ENCODE assay signal across 8 mouse cellular contexts in the genomic region with DNA sequence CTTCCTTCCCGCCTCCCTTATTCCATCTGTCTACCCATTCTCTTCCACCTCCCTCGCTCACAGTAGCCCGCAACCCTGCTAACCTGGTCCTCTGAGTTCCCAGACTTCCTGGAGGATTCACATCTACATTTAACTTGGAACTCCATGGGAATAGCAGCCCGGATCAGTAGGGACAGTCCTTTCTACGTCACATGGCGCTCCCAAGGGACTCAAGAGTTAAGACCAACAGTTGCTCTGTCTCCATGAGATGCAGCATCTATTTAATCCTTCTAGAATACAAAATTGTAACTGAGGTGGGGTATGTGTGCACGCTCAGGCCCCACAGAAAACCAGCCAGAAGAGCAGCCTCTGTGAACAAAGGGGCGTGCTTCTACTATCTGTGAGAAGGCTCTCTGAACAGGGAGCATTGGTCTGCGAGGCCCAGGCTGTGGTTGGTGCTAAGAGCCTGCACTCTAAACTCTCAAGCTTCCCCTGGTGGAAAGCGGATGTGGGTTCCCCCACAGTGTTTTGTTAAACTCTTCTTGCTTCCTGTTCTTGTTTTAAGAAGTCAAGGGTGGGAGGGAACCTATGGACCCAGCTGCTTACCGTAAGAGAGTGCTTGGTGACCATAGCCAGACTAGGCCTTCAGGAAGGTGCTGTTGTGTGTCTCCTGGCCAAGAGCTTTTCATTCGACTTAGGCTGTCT. TPM values are rescaled to one million over a fixed set of nuclear protein-coding genes. Genes with fewer than 3 reads are reported as not detected.
DNase-seq lines count a peak whose midpoint lies in the region; ATAC-seq and TF ChIP-seq lines count a peak whose summit lies in the region.

No protein-coding gene starts in this region.

- dilution Hi-C loops in CH12.LX (cut with MboI; ENCODE audit: extremely low pct_ligation_motif_present, extremely low pct_unique_long_range_greater_than_20kb, low sequenced_read_pairs): no loop called here

- no peaks in the 10 kb centered on the region for H3K27me3 ChIP-seq in CH12.LX (replicated peaks)
- no peaks in the 10 kb centered on the region for H3K27me3 ChIP-seq in embryonic facial prominence, embryonic 10.5 days (replicated peaks; ENCODE audit: low read depth, poor library complexity, severe bottlenecking)
- no peaks in the 10 kb centered on the region for H3K27me3 ChIP-seq in intestine, postnatal 0 days (replicated peaks; ENCODE audit: control insufficient read depth, insufficient read depth, low read length)
- H3K27me3 ChIP-seq in midbrain, embryonic 11.5 days (ENCODE audit: control insufficient read depth, insufficient read depth, low read length): no peaks in the 10 kb centered on the region

- WGBS in embryonic facial prominence, embryonic 10.5 days: 79% methylated on average over 12 of the region's 12 CpGs
- whole genome bisulfite sequencing in intestine, postnatal 0 days: 69% methylated on average over 12 of the region's 12 CpGs
- WGBS in midbrain, embryonic 11.5 days: 77% methylated on average over 12 of the region's 12 CpGs

- no peaks in the 10 kb centered on the region for H3K36me3 ChIP-seq in CH12.LX (replicated peaks in 1 of 2; ENCODE audit: control insufficient read depth in 1 of 2, insufficient read depth in 1 of 2, low read length in 1 of 2)
- no peaks in the 10 kb centered on the region for H3K36me3 ChIP-seq in embryonic facial prominence, embryonic 10.5 days (replicated peaks)
- no peaks in the 10 kb centered on the region; the same call in 1 of the 2 replicates for H3K36me3 ChIP-seq in intestine, postnatal 0 days (ENCODE audit: control insufficient read depth, insufficient read depth)
- no peaks in the 10 kb centered on the region for H3K36me3 ChIP-seq in midbrain, embryonic 11.5 days (ENCODE audit: control insufficient read depth, insufficient read depth, low read length)

- TF ChIP-seq CTCF in CH12.LX (conservative IDR thresholded peaks at IDR 0.05 in 1 of 2, IDR thresholded peaks at IDR 0.05 in 1 of 2; ENCODE audit: low read depth in 2 of 2, low read length in 2 of 2): peak in 1 of 2 experiments; percentile 31; a peak in 1 of 4 replicates
- TF ChIP-seq CTCF in intestine, postnatal 0 days (IDR thresholded peaks at IDR 0.05; ENCODE audit: low read depth): peak; percentile 32; the same call in 1 of the 2 replicates

- TF ChIP-seq RAD21 in CH12.LX (IDR thresholded peaks at IDR 0.05; ENCODE audit: low read depth, low read length): no peak

- intact Hi-C loops in left cerebral cortex, postnatal 36 days (cut with DNase I): no loop called here

- peak overlapping the region; percentile 39 for H3K9ac ChIP-seq in CH12.LX (ENCODE audit: insufficient read depth, low read depth)
- H3K9ac ChIP-seq in intestine, postnatal 0 days (ENCODE audit: low read depth, low read length): no peak overlapping the region
- H3K9ac ChIP-seq in midbrain, embryonic 11.5 days (ENCODE audit: low read length): no peak overlapping the region

- peaks cover 20 to 42% of the 10 kb centered on the region in 2 experiments for H3K4me1 ChIP-seq in CH12.LX (ENCODE audit: control insufficient read depth in 1 of 2, insufficient read depth in 2 of 2)
- H3K4me1 ChIP-seq in embryonic facial prominence, embryonic 10.5 days: peaks cover 22% of the 10 kb centered on the region
- no peaks in the 10 kb centered on the region; the same call in 1 of the 2 replicates for H3K4me1 ChIP-seq in intestine, postnatal 0 days (replicated peaks; ENCODE audit: control insufficient read depth, insufficient read depth, low read length)
- 0 out of 2 replicates have a peak, but pooled peaks cover 1% of the 10 kb centered on the region for H3K4me1 ChIP-seq in midbrain, embryonic 11.5 days (ENCODE audit: control insufficient read depth, insufficient read depth, low read length)

- no peaks in the 10 kb centered on the region for H3K9me3 ChIP-seq in CH12.LX (replicated peaks; ENCODE audit: low read length)
- no peaks in the 10 kb centered on the region for H3K9me3 ChIP-seq in embryonic facial prominence, embryonic 10.5 days
- no peaks in the 10 kb centered on the region for H3K9me3 ChIP-seq in intestine, postnatal 0 days (ENCODE audit: control insufficient read depth)
- H3K9me3 ChIP-seq in midbrain, embryonic 11.5 days (ENCODE audit: control insufficient read depth, low read length): no peaks in the 10 kb centered on the region

- H3K4me2 ChIP-seq in CH12.LX (ENCODE audit: insufficient read depth, low read depth, poor library complexity, severe bottlenecking): peak overlapping the region; percentile 46
- H3K4me2 ChIP-seq in intestine, postnatal 0 days (replicated peaks; ENCODE audit: low read depth): peak overlapping the region; percentile 57; the same call in 1 of the 2 replicates
- no peak overlapping the region for H3K4me2 ChIP-seq in midbrain, embryonic 11.5 days

- H3K4me3 ChIP-seq in CH12.LX (replicated peaks in 1 of 3; ENCODE audit: low read depth in 2 of 3, low read length in 2 of 3, poor library complexity in 1 of 3): peak overlapping the region; percentile 27 to 49 (median 41)
- H3K4me3 ChIP-seq in embryonic facial prominence, embryonic 10.5 days: no peak overlapping the region
- H3K4me3 ChIP-seq in intestine, postnatal 0 days (ENCODE audit: low read depth, low read length): no peak overlapping the region
- no peak overlapping the region for H3K4me3 ChIP-seq in midbrain, embryonic 11.5 days (ENCODE audit: low read depth, low read length)

- ATAC-seq in intestine, postnatal 0 days: no peak
- no peak for ATAC-seq in frontal cortex, adult (ENCODE audit: low TSS enrichment)
- ATAC-seq in midbrain, embryonic 11.5 days (ENCODE audit: low FRiP score): no peak

- H3K27ac ChIP-seq in CH12.LX (ENCODE audit: insufficient read depth, low read depth): peak overlapping the region; percentile 72
- H3K27ac ChIP-seq in embryonic facial prominence, embryonic 10.5 days (replicated peaks): 0 out of 2 replicates have a peak overlapping the region, but pooled peaks have one; percentile 26
- H3K27ac ChIP-seq in intestine, postnatal 0 days (ENCODE audit: low read depth, low read length): no peak overlapping the region
- H3K27ac ChIP-seq in midbrain, embryonic 11.5 days (ENCODE audit: low read depth, low read length): no peak overlapping the region

- H3K79me2 ChIP-seq in CH12.LX (replicated peaks; ENCODE audit: control insufficient read depth, extremely low read depth, insufficient read depth, poor library complexity, severe bottlenecking): no peaks in the 10 kb centered on the region

- in situ Hi-C loops in CH12.LX (cut with MboI; ENCODE audit: low pct_ligation_motif_present, low pct_unique_long_range_greater_than_20kb, low sequenced_read_pairs): loop anchor here (25.0 kb wide), 1 partner anchor 371 kb away; the partner anchor contains the start of gene Gm5134

- peak; percentile 95 for DNase-seq in CH12.LX (ENCODE audit: extremely low read depth)
- DNase-seq in embryonic facial prominence, embryonic 10.5 days (ENCODE audit: low spot score): no peak
- peak; percentile 91 for DNase-seq in lung, postnatal 25 days (ENCODE audit: low spot score)
- peak; percentile 83 to 94 for DNase-seq in thymus, adult 18-20 months
- DNase-seq in midbrain, embryonic 11.5 days (ENCODE audit: low spot score, missing footprints): no peak
- DNase-seq in left cerebral cortex, postnatal 36 days (ENCODE audit: low spot score in 2 of 2): no peak

- TF ChIP-seq EP300 in CH12.LX (IDR thresholded peaks at IDR 0.05; ENCODE audit: low read length): peak; percentile 68

- TF ChIP-seq POLR2A in CH12.LX (IDR thresholded peaks at IDR 0.05; ENCODE audit: low read depth, low read length): peak; percentile 60

TF ChIP-seq in CH12.LX, 34 proteins besides CTCF, POLR2A, EP300 and RAD21 (continues in another document):
- TF ChIP-seq NELFE (IDR thresholded peaks at IDR 0.05; ENCODE audit: low read depth, low read length): peak; percentile 51; the same call in 1 of the 2 replicates
- no peak for TF ChIP-seq UBTF (IDR thresholded peaks at IDR 0.05; ENCODE audit: low read depth, low read length)
- TF ChIP-seq MAZ (IDR thresholded peaks at IDR 0.05; ENCODE audit: low read depth, low read length): 0 out of 2 replicates have a peak, but pooled peaks have one; percentile 50

RNA-seq across cellular contexts. Expression of gene Ggt5, which starts 2.2 kb away (rescaled TPM):
- total RNA-seq in CH12.LX (2012; rRNA removed) (not detected in 2 replicates), CH12.LX (2014; rRNA removed) (not detected in 2 replicates)
- not detected in 2 replicates for polyA plus RNA-seq in CH12.LX (2012; ENCODE audit: insufficient read length, low read depth)
- polyA plus RNA-seq in embryonic facial prominence, embryonic 10.5 days (2016; fragmentation: Nextera tagmentation; extraction: Ambion mirVana): 0.75 and 0.77 TPM in 2 replicates
- 4.0 and 4.9 TPM in 2 replicates for polyA plus RNA-seq in intestine, postnatal 0 days (2015; fragmentation: Nextera tagmentation; extraction: Ambion mirVana)
- 0.25 and 0.29 TPM in 2 replicates for polyA plus RNA-seq in midbrain, embryonic 11.5 days (2014; fragmentation: Nextera tagmentation; extraction: Ambion mirVana)
- 1 to 10 TPM; 1.6 to 2.9 TPM for total RNA-seq in left cerebral cortex, postnatal 36 days (2021)

RNA-seq across cellular contexts. Expression of gene Ggt1, which starts 29.9 kb away (rescaled TPM):
- 1.3 and 2.1 TPM in 2 replicates for total RNA-seq in CH12.LX (2012; rRNA removed)
- 0.68 and 1.3 TPM in 2 replicates for total RNA-seq in CH12.LX (2014; rRNA removed)
- 2.0 and 3.8 TPM in 2 replicates for polyA plus RNA-seq in CH12.LX (2012; ENCODE audit: insufficient read length, low read depth)
- 1.5 and 2.3 TPM in 2 replicates for polyA plus RNA-seq in embryonic facial prominence, embryonic 10.5 days (2016; fragmentation: Nextera tagmentation; extraction: Ambion mirVana)
- 131 and 132 TPM in 2 replicates for polyA plus RNA-seq in intestine, postnatal 0 days (2015; fragmentation: Nextera tagmentation; extraction: Ambion mirVana)
- polyA plus RNA-seq in midbrain, embryonic 11.5 days (2014; fragmentation: Nextera tagmentation; extraction: Ambion mirVana): 1.5 and 2.1 TPM in 2 replicates
- total RNA-seq in left cerebral cortex, postnatal 36 days (2021): 1 to 10 TPM; 2.5 to 4.1 TPM

RNA-seq across cellular contexts. Expression of gene Lrrc75b, which starts 31.2 kb away (rescaled TPM):
- total RNA-seq in CH12.LX (2012; rRNA removed): not detected in 2 replicates
- total RNA-seq in CH12.LX (2014; rRNA removed): not detected in 2 replicates
- polyA plus RNA-seq in CH12.LX (2012; ENCODE audit: insufficient read length, low read depth): not detected in 2 replicates
- 1.6 and 2.3 TPM in 2 replicates for polyA plus RNA-seq in embryonic facial prominence, embryonic 10.5 days (2016; fragmentation: Nextera tagmentation; extraction: Ambion mirVana)
- 1.2 and 1.8 TPM in 2 replicates for polyA plus RNA-seq in intestine, postnatal 0 days (2015; fragmentation: Nextera tagmentation; extraction: Ambion mirVana)
- polyA plus RNA-seq in midbrain, embryonic 11.5 days (2014; fragmentation: Nextera tagmentation; extraction: Ambion mirVana): 3.3 and 4.1 TPM in 2 replicates
- 10 to 100 TPM in 1 of 2 experiments, 1 to 10 TPM in 1; 9.8 to 10.1 TPM for total RNA-seq in left cerebral cortex, postnatal 36 days (2021)

RNA-seq across cellular contexts. Expression of gene Susd2, which starts 52.5 kb away (rescaled TPM):
- total RNA-seq in CH12.LX (2012; rRNA removed) (0.51 and 0.63 TPM in 2 replicates), CH12.LX (2014; rRNA removed) (0.66 and 0.70 TPM in 2 replicates)
- polyA plus RNA-seq in CH12.LX (2012; ENCODE audit: insufficient read length, low read depth): 2.9 and 3.0 TPM in 2 replicates
- 1.6 and 1.8 TPM in 2 replicates for polyA plus RNA-seq in embryonic facial prominence, embryonic 10.5 days (2016; fragmentation: Nextera tagmentation; extraction: Ambion mirVana)
- polyA plus RNA-seq in intestine, postnatal 0 days (2015; fragmentation: Nextera tagmentation; extraction: Ambion mirVana): 35.1 and 37.2 TPM in 2 replicates
- 1.2 and 1.6 TPM in 2 replicates for polyA plus RNA-seq in midbrain, embryonic 11.5 days (2014; fragmentation: Nextera tagmentation; extraction: Ambion mirVana)
- 1 to 10 TPM; 7.8 to 8.3 TPM for total RNA-seq in left cerebral cortex, postnatal 36 days (2021)

Comparison
In these comparisons a context has a peak if more than half of its experiments do, and no peak if none do; other contexts are left out.
1. DNase-seq: peak in CH12.LX (single experiment), lung, postnatal 25 days (single experiment) and thymus, adult 18-20 months (2 of 2); none in embryonic facial prominence, embryonic 10.5 days (single experiment), midbrain, embryonic 11.5 days (single experiment) and left cerebral cortex, postnatal 36 days (0 of 2).
2. H3K27ac ChIP-seq: peak in CH12.LX (single experiment) and embryonic facial prominence, embryonic 10.5 days (single experiment); none in intestine, postnatal 0 days (single experiment) and midbrain, embryonic 11.5 days (single experiment).
3. H3K4me3 ChIP-seq: peak in CH12.LX (3 of 3); none in embryonic facial prominence, embryonic 10.5 days (single experiment), intestine, postnatal 0 days (single experiment) and midbrain, embryonic 11.5 days (single experiment).
4. RNA of gene Ggt1, which starts 29.9 kb away (polyA plus RNA-seq): 131 to 132 TPM in intestine, postnatal 0 days; 2.0 to 3.8 TPM in CH12.LX, 1.5 to 2.3 TPM in embryonic facial prominence, embryonic 10.5 days and 1.5 to 2.1 TPM in midbrain, embryonic 11.5 days; every median in the first group is over 10 times any median in the second.